Mouse (Mus musculus) bone marrow macrophage, adult 2 months (primary cell): ENCODE results near the gene Adamts9.

ENCODE experiments used
- CTCF ChIP-seq: IDR thresholded peaks from 2 replicates; pipeline ENCODE4 v1.5.1; 2012; ENCODE audit warnings: low read depth, mild to moderate bottlenecking, low read length, moderate library complexity
- POLR2A ChIP-seq: IDR thresholded peaks from 2 replicates; pipeline ENCODE4 v1.6.1; 2012; ENCODE audit warnings: mild to moderate bottlenecking, low read depth, low read length, borderline replicate concordance

DNA sequence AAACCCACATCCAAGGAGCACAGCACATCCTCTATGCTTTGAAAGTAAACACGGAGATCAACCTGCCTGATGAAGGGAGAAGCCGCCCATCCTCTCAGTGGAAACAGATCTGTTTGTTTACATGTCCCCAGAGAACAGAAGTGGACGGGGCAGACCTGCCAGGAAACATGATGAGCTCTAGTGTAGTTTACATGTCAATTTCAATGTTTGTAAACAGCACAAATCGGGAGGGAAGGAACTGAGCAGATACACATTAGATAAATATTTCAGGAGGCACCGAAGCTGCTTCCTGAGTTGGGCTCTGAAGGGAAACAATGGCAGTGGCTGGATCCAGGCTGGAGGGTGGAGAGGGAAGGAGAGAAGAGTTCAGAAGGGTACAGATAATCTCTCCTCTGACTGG, 187.5 kb downstream of the Adamts9 start:
- no peak for TF ChIP-seq CTCF
- TF ChIP-seq POLR2A: no peak
